Mouse (Mus musculus) ovary, postnatal 36 days (tissue): ENCODE results near the gene Cmklr1.
"Not testable (repeated sequence)": the region's sequence is repeated elsewhere in the genome, so short reads cannot be mapped to it uniquely, and the experiment has no call there.

Source experiments
- DNase-seq: peaks from one replicate; pipeline ENCODE4 v3.0.0; 2022; ENCODE audit warnings: low spot score, mixed read lengths

The Cmklr1 gene

DNA sequence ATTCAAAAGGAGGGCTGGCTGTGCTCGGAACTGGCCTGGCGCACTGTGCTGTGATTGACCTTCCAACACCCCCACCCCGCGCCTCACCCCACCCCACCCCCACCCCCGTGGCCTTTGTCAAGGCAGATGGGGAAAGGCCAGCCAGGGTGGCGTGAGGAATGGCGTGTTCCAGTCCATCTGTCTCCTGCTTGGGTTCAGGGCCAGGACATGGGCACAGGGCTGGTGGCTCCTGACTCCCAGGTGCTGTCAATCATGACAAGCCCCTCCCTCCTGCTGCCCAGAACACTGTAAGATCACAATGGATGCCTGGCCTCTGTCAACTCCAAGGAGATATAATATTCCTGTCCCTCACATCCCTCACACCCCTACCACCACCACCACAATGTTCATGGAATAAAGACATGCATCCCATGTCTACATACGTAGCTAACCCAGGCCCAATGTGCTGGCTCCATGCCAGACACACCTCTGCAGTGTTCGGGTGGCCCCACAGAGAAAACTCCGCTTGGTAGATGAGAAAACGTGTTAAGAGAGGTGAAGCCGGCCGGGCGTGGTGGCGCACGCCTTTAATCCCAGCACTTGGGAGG is 30.0 kb downstream of the Cmklr1 start:
- no peak for DNase-seq

DNA sequence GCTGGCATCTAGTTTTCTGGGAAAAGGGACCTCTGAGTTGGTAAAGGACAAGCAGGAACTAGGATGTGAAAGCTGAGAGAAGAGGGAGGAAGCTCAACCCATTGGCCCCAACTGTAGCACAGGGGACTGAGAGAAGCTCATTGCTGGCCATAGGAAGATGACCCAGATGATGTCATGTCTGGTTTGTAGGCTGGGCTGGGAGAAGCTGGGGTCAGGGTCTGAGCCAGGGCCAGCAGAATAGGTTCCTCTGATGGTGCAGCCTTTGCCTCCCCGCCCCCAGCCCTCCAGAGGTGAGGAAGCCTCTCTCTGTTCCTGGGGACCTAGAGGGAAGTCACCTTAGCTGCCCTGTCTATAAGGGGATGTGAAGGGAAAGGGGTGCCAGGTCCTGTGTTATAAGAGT is 31.1 kb downstream of the Cmklr1 start:
- DNase-seq, result no peak

DNA sequence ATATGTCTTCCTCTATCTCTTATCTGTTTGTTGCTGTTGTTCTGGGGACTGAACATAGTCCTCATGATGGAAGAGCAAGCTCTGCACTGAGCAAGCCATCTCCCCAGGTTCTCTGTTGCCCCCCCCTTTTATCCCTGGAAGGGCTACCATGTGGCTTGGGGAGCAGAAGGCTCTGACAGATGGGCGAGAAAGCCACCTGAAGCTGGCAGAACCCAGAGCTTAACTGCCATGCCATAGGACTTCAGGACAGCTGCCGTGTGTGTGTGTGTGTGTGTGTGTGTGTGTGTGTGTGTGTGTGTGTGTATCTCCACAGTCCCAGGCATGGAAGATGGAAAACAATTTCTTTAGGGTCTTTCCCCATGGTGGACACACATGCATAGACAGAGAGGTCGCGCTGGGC is 31.5 kb downstream of the Cmklr1 start:
- no peak for DNase-seq

DNA sequence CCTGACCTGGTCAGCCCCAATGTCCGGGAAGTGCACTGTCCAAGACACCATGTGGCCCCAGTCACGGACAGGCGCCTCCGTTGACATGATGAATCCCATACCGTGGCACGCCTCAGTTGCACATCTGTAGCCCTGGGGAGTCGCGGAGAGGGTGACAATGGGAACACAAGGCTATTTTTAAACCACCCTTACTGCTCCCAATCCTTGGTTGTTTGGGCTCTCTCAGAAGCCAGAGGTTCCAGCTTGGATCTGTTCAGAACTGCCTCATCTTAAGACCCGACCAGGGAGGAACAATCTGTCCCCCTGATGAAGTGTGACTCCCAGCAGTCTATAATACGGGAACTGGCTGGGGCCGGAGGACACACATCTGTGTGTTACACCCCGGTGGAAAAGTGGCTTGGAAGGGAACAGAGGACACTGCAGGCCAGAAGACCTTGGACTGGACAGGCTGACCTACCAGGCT is 38.4 kb downstream of the Cmklr1 start:
- no peak for DNase-seq

DNA sequence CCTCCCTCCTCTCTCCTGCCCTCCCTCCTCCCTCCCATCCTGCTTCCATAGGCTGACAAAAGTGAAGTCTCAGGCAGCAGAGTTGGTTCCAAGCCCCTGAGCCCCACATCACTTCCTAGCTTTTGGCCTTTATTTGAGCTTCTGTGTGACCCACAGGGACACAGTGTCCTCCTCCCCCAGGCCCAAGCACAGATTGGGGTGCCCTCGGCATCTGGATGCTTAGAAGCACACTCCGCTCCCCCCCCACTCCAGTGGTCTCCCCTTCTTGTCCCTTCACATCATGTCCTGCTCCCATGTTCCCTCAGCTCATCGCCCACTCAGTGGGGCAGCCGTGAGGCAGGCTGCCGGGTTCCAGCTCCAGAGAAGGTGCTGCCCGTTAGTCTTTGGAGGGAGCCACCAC is 39.1 kb downstream of the Cmklr1 start:
- DNase-seq, result no peak

DNA sequence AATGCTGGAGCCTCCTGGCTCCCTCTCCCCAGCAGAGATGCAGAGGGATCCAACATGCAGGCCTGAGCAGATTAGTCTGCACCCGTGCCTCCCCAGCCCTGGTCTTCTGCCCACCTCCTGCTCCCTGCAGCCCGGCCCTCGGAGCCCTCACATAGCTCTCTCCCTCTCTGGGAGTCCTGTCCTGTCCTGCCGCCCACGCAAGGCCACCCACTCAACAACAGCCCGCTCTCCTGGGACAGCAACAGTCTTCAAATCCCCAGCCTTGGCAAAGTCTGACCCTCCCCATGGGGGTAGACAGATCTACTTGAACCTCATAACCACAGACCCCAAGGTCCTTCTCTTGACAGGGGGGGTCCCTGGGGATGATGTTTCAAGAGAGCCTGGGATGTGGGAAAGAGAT is 39.7 kb downstream of the Cmklr1 start:
- no peak for DNase-seq

DNA sequence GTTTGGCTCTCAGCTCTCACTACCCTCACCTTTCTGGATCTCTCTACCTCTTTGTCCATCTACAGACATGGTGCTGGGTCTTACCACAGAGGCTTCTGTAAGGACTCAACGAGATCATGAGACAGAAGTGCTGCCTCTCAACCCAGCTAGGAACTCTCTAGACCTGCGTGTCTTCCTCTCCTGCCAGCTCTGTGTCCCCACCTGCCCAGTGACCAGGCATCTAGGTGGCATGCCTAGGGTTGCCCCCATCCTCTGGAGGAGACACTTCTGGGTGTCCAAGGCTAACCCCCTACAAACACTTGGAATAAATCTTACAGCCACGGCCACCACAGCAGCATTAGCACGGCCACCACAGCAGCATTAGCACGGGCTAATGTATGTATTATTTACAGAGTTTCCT is 40.3 kb downstream of the Cmklr1 start:
- no peak for DNase-seq

DNA sequence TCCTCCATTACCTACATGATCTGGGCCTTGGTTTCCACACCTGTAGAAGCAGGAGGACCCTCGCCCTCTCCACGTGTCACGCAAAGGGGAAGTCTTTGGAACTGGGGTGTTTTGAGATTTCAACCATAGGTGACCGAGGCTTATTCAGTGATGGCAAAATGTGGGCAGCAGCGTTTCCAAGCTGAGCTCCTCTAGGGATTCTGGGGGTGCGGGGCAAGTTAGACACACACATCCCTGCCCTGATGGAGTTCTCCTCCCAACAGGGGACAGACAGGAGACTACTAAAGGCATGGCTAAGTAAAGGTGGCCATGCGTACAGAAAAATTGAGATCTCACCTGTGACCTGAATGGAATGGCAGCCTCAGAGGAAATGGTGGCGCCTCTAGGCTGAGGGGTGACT is 41.7 kb downstream of the Cmklr1 start:
- DNase-seq, result no peak

DNA sequence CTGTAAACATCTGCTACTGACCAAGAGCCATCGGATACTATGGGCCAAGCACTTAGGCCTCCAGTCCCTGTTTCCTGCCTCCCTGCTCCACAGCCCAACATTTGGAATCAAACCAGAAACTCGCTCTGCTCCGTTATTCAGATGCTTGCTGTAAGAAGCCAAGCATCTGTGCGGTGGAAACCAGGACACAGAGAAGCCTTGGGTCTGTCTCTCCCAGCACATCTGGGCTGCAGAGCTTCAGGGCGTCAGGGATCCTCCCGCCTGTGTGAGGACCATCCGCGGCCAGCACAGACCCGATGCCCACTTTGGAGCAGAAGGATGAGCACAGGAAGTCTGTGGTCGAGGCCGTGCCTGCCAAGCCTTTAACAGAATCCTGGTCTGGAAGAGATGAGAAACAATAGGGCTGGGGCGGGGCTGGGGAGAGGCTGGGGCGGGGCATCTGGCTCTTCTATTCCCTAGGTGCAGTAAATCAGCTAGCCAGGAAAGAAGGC is 42.2 kb downstream of the Cmklr1 start:
- no peak for DNase-seq

DNA sequence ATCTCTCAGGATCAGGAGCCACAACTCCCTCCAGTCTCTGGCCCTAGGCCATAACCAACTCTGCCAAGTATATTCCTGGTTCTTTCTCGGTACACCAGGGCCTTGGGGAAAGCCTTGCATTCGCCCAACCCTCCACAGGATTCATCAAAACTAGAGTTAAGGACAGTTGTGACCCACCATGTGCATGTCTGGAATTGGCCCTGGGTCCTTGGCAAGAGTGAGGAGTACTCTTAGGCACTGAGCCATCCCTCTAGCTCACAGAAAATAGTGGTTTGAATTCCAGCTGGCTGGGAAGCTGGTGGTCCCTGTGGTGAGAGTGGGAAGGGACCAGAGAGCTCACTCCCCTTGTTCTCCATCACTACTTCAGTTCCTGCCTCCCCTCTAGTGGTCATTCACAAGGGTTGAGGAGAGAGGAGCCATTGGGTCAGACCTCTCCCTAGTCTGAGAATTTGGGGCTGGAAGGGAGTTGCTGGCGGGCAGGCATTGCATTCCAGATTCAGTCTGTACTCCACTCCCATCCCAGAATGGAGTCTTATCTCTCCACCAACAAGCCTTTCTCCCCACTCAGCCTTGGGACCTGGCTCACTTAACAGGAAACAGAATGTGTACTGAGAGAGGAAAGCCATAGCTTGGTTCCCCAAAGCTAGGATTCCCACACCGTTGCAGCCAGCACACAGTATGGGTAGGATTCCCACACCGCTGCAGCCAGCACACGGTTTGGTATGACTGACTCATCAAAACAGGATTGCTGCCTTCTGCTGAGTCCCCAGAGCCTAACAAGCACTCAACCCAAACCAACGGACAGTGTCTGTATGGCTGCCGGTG is 43.1 kb downstream of the Cmklr1 start:
- DNase-seq, result no peak

DNA sequence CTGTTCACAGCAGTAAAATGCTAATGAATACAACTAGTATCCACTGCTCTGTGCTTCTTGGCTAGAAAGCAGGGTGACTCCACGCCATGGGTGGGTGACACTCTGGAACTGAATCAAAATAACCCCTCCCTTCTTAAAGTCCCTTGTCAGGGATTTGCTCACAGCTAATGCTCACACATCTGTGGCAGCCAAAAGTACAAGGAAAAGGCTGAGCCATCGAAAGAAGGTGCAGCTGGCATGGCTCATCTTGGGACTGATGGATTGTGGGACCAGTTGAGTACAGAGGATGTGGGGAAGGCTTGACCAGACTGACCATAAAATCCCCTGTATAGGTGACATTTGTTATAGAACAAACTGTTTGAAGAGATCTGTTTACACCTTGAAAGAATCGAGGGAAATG is 44.1 kb downstream of the Cmklr1 start:
- no peak for DNase-seq

DNA sequence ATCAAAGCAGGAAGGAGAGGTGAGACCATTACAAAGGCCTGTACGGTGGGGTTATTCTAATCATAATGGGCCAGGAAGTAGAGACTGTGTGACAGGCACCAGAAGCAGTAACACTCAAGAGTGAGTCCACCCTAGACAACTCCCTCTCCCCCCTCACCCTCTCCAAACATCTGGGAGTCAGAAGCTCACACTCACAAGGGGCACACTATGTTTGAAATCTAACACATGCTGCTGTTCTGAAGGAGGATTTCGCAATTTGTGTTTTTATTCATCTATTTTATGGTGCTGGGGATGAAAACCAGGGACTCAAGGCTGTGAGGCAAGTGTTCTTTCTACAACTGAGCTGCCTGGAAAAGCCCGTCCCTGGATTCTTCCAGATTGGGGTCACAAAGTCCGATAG is 45.5 kb downstream of the Cmklr1 start:
- DNase-seq, result no peak

DNA sequence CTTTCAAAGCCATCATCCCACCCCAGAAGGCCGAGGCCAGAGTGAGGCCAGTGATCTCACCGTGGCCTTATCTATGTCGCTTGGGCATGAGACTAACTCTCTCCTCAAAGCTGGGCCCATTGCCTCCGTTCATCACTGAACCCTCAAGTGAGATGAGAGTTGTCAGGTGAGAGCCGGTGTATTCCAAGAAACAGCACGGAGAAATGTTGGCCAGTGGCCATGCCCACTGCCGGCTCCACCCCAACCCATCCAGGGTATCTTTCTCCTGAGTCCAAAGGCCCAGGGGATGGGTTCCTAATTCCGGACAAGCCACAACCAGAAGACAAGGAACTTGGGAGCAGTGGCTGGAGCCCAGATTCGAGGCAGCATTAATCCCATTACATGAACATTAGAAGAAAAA is 46.8 kb downstream of the Cmklr1 start:
- DNase-seq, result no peak

DNA sequence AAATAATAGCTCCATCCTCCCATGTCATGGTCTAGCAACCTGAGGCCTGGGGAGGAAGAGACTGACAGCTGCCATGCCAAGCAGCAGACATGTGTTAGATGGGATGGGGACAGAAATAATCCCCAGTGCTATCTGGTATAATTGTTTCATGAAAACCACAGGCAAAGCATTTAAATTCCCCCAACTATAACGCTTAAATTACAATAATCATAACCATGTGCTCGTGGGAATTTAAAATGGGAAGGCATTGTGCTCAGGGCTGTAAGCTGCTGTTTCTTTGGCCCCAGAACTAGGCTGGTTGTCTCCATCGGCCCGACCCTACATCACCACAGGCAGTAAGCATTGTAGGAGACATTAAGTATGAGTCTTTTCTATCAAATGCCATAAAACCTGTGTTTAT is 49.4 kb downstream of the Cmklr1 start:
- no peak for DNase-seq

DNA sequence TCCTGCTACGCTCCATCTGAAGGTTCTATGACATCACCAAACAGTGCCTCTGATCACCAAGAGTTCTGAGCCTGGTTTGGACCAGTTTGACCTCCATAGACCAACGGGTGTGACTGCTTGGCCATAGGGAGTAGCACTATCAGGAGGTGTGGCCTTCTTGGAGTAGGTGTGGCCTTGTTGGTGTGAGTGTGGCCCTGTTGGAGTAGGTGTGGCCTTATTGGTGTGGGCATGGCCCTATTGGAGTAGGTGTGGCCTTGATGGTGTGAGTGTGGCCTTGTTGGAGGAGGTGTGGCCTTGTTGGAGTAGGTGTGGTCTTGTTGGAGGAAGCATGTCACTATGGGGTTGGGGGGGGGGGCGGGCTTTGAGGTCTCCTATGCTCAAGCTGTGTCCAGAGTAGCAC is 50.0 kb downstream of the Cmklr1 start:
- no peak for DNase-seq

DNA sequence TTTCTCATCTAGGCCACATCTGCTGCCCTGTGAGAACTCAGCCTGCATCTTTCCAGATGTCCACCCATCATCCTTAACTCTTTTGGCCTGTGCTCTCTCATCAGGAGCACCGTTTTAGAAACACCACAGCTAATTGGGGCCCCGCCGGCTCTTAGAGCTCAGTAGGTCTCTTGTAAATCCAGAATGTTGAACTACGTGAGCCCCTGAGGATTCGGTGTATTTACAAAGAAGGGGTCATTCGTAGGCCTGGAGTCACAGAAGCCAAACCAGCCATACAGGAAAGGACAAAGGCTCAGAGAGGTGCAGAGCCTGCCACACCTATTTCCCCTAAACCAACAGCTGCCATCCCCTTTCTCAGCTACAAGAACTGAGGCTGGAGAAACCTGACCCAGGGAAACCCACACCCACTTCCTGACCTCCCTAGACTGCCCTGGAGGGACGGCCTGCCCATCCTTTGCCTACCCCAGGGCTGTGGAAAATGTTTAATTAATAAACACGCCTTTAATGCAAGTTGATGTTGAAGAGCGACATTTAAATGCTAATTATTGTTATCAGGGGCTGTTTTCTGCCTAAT is 53.4 kb downstream of the Cmklr1 start:
- DNase-seq, result no peak

DNA sequence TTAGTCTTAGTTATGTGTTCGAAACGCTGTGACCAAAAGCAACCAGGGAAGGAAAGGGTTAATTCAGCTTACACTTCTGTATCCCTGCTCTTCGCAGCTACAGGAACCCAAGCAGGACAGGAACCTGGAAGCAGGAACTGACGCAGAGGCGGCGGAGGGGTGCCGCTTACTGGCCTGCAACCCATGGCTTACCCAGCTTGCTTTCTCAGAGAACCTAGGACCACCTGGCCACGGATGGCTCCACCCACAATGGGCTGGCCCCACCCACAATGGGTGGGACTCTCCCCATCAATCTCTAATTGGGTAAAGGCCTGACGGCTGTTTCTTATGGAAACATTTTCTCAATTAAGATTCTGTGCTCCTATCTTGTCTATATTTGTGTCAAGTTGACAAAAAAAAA is 54.0 kb downstream of the Cmklr1 start:
- no peak for DNase-seq

DNA sequence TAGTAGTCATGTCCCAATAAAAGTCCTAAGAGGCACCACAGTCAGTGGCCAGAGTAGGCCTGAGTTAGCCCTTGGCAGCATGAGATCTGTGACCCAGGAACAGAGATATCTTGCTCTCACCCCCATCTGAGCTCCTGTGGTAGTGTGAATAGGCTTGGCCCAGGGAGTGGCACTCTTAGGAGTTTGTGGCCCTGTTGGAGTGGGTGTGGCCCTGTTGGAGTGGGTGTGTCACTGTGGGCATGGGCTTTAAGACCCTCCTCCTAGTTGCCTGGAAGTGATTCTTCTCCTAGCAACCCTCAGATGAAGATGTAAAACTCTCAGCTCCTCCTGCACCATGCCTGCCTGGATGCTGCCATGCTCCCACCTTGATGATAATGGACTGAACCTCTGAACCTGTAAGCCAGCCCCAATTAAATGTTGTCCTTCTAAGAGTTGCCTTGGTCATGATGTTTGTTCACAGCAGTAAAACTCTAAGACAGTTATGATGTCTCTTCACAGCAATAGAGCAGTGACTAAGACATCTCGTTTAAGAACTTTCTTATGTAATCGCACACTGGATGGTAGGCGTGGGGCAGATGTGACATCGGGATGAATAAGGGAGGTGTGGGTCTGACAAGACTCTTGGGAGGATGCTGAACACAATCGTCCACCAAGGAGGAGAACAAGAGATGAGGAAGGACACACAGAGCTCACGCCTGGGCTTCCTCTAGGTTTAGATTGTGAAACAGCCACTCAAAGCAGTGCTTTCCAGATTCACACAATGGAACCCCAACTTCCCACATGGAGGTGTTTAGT is 56.1 kb downstream of the Cmklr1 start:
- no peak for DNase-seq

DNA sequence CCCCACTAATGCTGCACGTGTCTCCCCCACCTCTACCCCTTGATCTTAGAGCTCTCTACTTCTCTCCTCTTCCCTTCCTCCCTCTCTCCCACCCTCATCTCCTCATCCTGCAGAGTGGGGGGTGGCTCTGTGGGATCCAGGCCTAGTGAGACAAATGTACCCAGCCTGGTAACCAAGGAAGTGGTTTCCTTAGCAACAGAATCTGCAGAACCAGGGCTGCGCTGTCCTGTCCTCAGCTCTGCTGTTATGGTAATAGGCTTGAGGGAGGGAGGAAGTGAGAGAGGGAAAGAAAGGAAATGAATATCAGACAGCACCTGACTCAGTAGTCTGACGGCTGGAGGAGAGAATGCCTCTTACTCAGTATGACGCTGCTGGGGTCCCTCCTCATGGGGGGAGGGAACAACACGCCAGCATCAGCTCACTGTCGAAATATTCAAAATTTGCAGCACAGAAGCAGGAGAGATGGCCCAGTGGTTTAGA is 58.4 kb downstream of the Cmklr1 start:
- no peak for DNase-seq

DNA sequence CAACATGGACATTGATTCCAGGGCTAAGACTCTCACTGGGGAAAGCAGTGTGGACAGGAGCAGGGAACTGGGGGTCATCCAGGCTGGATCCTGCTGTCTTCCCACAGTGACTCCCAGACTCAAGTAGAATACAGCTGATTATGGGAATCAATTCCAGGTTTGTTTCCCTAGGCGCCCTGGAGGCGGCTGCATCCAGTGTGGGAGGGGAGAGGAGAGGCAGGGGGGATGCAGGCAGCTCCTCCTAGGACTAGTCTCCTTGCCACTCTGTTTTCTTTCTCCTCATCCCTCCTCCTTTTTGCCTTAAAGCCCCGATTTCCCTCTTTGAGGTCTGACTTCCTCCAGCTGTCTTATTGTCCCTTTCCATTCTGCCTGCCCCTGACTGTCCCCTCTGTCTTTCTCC is 59.1 kb downstream of the Cmklr1 start:
- DNase-seq, result no peak

DNA sequence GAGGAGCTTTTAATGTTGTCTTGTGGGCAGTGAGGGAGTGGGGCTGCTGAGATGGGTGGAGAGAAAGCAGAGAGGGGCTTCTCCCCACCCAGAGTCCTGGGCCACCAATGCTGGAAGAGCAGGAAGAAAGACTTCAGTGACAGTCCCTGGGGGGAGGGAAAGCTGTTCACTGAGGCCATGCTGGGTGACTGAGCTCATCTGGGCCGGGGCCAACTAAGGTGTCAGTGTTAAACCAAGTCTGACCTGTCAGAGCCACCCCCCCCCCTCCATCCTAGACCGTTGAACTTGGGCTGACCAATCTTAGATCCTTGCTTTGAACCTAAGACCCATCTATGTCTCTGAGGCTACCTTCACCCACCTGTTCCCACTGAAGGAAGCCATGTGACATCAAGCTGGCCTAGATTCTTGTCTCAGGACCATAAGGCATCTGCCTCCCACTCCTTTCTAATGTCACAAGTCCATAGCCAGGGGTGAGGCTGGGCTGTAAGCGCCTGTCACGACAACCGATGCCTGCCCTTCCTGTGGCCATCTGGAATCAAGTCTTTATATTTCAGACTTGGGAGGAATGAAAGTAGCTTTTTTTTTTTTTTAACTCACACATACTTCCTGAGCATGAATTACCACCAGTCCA is 60.1 kb downstream of the Cmklr1 start:
- no peak for DNase-seq

DNA sequence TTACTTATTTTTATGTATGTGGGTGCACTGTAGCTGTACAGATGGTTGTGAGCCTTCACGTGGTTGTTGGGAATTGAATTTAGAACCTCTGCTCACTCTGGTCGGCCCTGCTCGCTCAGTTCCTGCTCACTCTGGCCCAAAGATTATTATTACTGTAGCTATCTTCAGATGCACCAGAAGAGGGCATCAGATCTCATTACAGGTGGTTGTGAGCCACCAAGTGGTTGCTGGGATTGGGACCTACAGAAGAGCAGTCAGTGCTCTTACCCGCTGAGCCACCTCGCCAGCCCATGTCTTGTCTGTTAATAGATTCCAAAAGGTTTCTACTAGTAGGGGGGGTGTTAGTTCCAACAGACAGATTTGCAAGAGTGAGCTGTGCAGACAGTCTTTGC is 63.8 kb downstream of the Cmklr1 start:
- DNase-seq, result not testable (repeated sequence)
